Mouse (Mus musculus): ENCODE measurements at regions not wholly inside any gene's neighbourhood (a gene's known extent, or its start where the extent isn't known, plus 50 kb on each side); places are given as distances from the start of the nearest gene placed in this dataset.

GRCm38 (mm10) chr1:82157013-82157412 is 75.9 kb upstream of the Gm9747 start:
- no peak for DNase-seq (ENCODE audit: low read depth, low spot score)

- no peak for DNase-seq (ENCODE audit: low read depth, low spot score)
These were observed 74.4 kb upstream of the Gm9747 start for GRCm38 (mm10) chr1:82158466-82158865.

GRCm38 (mm10) chr1:82159201-82159600 is 73.7 kb upstream of the Gm9747 start:
- no peak for DNase-seq (ENCODE audit: low read depth, low spot score)

GRCm38 (mm10) chr1:82162926-82163325 is 70.0 kb upstream of the Gm9747 start:
- no peak for DNase-seq (ENCODE audit: low read depth, low spot score)

- DNase-seq (ENCODE audit: low read depth, low spot score), result no peak
These were observed 64.8 kb upstream of the Gm9747 start for GRCm38 (mm10) chr1:82168158-82168557.

GRCm38 (mm10) chr1:82168949-82169348 is 64.0 kb upstream of the Gm9747 start:
- no peak for DNase-seq (ENCODE audit: low read depth, low spot score)

GRCm38 (mm10) chr1:82180427-82180826 is 52.5 kb upstream of the Gm9747 start:
- no peak for DNase-seq (ENCODE audit: low read depth, low spot score)
